Mouse (Mus musculus) MN1 (cell line): ENCODE data around the gene Ucma.
"Not testable (repeated sequence)": the region's sequence is repeated elsewhere in the genome, so short reads cannot be mapped to it uniquely, and the experiment has no call there.

Experiments
- DNase-seq: peaks from one replicate; pipeline ENCODE4 v3.0.0-alpha.2; 2016; ENCODE audit warnings: low spot score

Ucma gene

GRCm38 (mm10) chr2:4975807-4976206 is at the start of gene Ucma:
Gene Ucma (plus strand): TSS chr2:4976122.
- DNase-seq = no peak

- no peak for DNase-seq
These were observed 48.5 kb upstream of the Ucma start for GRCm38 (mm10) chr2:4927391-4927790.

GRCm38 (mm10) chr2:4929230-4929629 is 46.7 kb upstream of the Ucma start:
- no peak for DNase-seq

- DNase-seq = no peak
These were observed 41.4 kb upstream of the Ucma start for GRCm38 (mm10) chr2:4934516-4934915.

GRCm38 (mm10) chr2:4937931-4938330 is 38.0 kb upstream of the Ucma start:
- no peak for DNase-seq

GRCm38 (mm10) chr2:4940861-4941260 is 35.1 kb upstream of the Ucma start:
- no peak for DNase-seq

- not testable (repeated sequence) for DNase-seq
These were observed 26.2 kb upstream of the Ucma start for GRCm38 (mm10) chr2:4949691-4950090.

- DNase-seq = no peak
These were observed 24.9 kb upstream of the Ucma start for GRCm38 (mm10) chr2:4950986-4951385.

GRCm38 (mm10) chr2:4954216-4954760 is 21.6 kb upstream of the Ucma start:
- no peak for DNase-seq

GRCm38 (mm10) chr2:4958039-4958438 is 17.9 kb upstream of the Ucma start:
- no peak for DNase-seq

GRCm38 (mm10) chr2:4967806-4968205 is 8.1 kb upstream of the Ucma start:
- no peak for DNase-seq

GRCm38 (mm10) chr2:4969083-4969482 is 6.8 kb upstream of the Ucma start:
- DNase-seq = no peak

GRCm38 (mm10) chr2:4978091-4978490 is 2.2 kb downstream of the Ucma start:
- DNase-seq = no peak

- DNase-seq = no peak
These were observed 8.1 kb downstream of the Ucma start for GRCm38 (mm10) chr2:4983987-4984386.

GRCm38 (mm10) chr2:4985000-4985399 is 9.1 kb downstream of the Ucma start:
- DNase-seq = no peak

GRCm38 (mm10) chr2:4986798-4987197 is 10.9 kb downstream of the Ucma start:
- DNase-seq = no peak

GRCm38 (mm10) chr2:4987388-4988180 is 11.7 kb downstream of the Ucma start:
- DNase-seq = no peak

GRCm38 (mm10) chr2:4988826-4989424 is 13.0 kb downstream of the Ucma start:
- DNase-seq = no peak

- no peak for DNase-seq
These were observed 17.7 kb downstream of the Ucma start for GRCm38 (mm10) chr2:4993584-4993983.

GRCm38 (mm10) chr2:4994436-4994835 is 18.5 kb downstream of the Ucma start:
- no peak for DNase-seq

- no peak for DNase-seq
These were observed 19.7 kb downstream of the Ucma start for GRCm38 (mm10) chr2:4995646-4996045.

- no peak for DNase-seq
These were observed 20.5 kb downstream of the Ucma start for GRCm38 (mm10) chr2:4996421-4996824.

GRCm38 (mm10) chr2:4998905-4999304 is 23.0 kb downstream of the Ucma start:
- no peak for DNase-seq
